Mouse (Mus musculus) cerebellum, adult 2 months (tissue): Measurements from ENCODE around the gene Slamf9.

Experiments used
- CTCF ChIP-seq: fragments of 200-500 bp; IDR thresholded peaks from 2 replicates; pipeline ENCODE4 v1.5.1; 2011; ENCODE audit warnings: low read depth, mild to moderate bottlenecking, control low read depth, low read length, moderate library complexity, borderline replicate concordance; ENCODE audit not compliant: insufficient read depth
- POLR2A ChIP-seq: fragments of 200-500 bp; IDR thresholded peaks from 2 replicates; pipeline ENCODE4 v1.6.1; 2011; ENCODE audit warnings: low read length, control low read depth, borderline replicate concordance; ENCODE audit not compliant: insufficient read depth

- no peak for TF ChIP-seq POLR2A
- no peak for TF ChIP-seq CTCF
Measured at GRCm38 (mm10) chr1:172481111-172481510, 6.0 kb downstream of the Slamf9 start.
